Mouse (Mus musculus) midbrain, embryonic 15.5 days (tissue): ENCODE results near the gene Sdccag8. TPM values are rescaled to one million over a fixed set of nuclear protein-coding genes. Genes with fewer than 3 reads are reported as not detected.

ENCODE experiments used
- ATAC-seq: fragments of 200-750 bp; cut with Nextera tagmentation; replicated peaks from 2 replicates; pipeline ENCODE4 v1.8.0; 2017; ENCODE audit warnings: moderate TSS enrichment
- H3K27ac ChIP-seq: fragments of 300-500 bp; sonication (generic); 2 replicates; pipeline ENCODE4 v1.5.1; 2015; ENCODE audit warnings: mild to moderate bottlenecking, inconsistent platforms
- H3K27me3 ChIP-seq: fragments of 300-500 bp; sonication (generic); replicated peaks from 2 replicates; pipeline ENCODE4 v1.6.1; 2015; ENCODE audit warnings: inconsistent platforms
- H3K36me3 ChIP-seq: fragments of 300-500 bp; sonication (generic); replicated peaks from 2 replicates; pipeline ENCODE4 v1.6.1; 2015; ENCODE audit warnings: inconsistent platforms
- H3K4me1 ChIP-seq: fragments of 300-500 bp; sonication (generic); 2 replicates; pipeline ENCODE4 v1.6.1; 2015; ENCODE audit warnings: inconsistent platforms
- H3K4me2 ChIP-seq: fragments of 300-500 bp; sonication (generic); 2 replicates; pipeline ENCODE4 v1.6.1; 2015; ENCODE audit warnings: inconsistent platforms, mild to moderate bottlenecking, moderate library complexity
- H3K4me3 ChIP-seq: fragments of 300-500 bp; sonication (generic); 2 replicates; pipeline ENCODE4 v1.5.1; 2015; ENCODE audit warnings: mild to moderate bottlenecking, inconsistent platforms
- H3K9ac ChIP-seq: fragments of 300-500 bp; sonication (generic); 2 replicates; pipeline ENCODE4 v1.6.1; 2015; ENCODE audit warnings: mild to moderate bottlenecking, inconsistent platforms
- H3K9me3 ChIP-seq: fragments of 300-500 bp; sonication (generic); 2 replicates; pipeline ENCODE4 v1.6.1; 2016; ENCODE audit warnings: inconsistent platforms
- WGBS: fragments of 180-500 bp; shearing (Covaris S2); methylation state at CpG from one replicate; pipeline ENCODE4 v1.1.7; 2015; ENCODE audit warnings: mixed read lengths; 5-methylcytosine and 5-hydroxymethylcytosine counted together
- polyA plus RNA-seq: library from polyadenylated mRNA; unstranded; fragments of >200 nt; fragmentation: Nextera tagmentation; extraction: Ambion mirVana; gene quantifications from 2 replicates; pipeline ENCODE4 v1.2.1, GENCODE M21; 2015

Gene Sdccag8
- polyA plus RNA-seq, 1 experiment from 2014 or later: 28.2 TPM

DNA sequence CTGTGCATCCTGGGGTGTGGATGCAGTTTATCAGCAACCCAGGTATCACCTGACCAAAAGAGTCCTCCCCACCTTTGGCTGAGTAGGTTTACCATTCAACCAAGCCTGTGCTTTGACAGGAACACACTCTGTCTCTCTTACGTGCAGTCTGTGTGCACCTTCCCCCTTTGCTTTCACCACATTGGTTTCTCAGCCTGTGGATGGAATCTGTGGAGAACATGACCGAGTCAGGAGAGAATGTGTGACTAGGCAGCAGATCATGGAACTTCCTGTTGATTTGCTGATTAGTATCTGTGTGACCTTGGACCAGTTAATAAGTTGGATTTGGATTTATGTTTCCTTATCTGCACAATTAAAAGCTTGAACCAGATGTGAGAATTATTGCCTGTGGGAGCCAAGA is 3.7 kb downstream of the Sdccag8 start:
- WGBS: 87% methylated on average over 2 of the region's 2 CpGs
- no peak for ATAC-seq

DNA sequence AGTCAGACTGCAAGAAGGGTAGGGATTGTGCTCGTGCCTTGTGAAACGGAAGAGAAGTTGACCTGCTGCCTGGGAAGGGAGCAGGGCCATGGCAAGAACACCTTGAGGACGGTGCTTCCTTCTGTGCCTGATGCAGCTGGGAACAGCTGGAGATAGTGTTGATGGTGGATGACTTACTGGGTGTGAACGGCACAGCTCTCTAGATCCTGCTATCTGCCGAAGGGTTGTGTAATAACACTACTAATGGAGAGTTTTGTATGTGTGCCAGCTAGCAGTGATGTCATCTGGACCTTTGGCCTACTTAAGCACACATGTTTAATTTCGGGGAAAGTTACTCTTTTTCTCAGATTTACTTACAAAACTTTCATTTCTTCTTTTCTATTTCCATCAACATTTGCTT is 4.3 kb downstream of the Sdccag8 start:
- Histone ChIP-seq H3K9me3 (no peaks in the 10 kb centered on the region), H3K4me1 (peaks cover 18% of the 10 kb centered on the region), H3K4me2 (no peak overlapping the region), H3K27me3 (no peaks in the 10 kb centered on the region), H3K36me3 (no peaks in the 10 kb centered on the region), H3K4me3 (no peak overlapping the region), H3K27ac (no peak overlapping the region), H3K9ac (no peak overlapping the region)
- ATAC-seq: no peak
- 84% methylated on average over 6 of the region's 6 CpGs for whole genome bisulfite sequencing

More for the DNA sequence above, 3.7 kb downstream of the Sdccag8 start:
- Histone ChIP-seq H3K9ac (no peak overlapping the region), H3K4me2 (no peak overlapping the region), H3K27ac (no peak overlapping the region), H3K36me3 (no peaks in the 10 kb centered on the region), H3K27me3 (no peaks in the 10 kb centered on the region), H3K4me1 (peaks cover 18% of the 10 kb centered on the region), H3K4me3 (no peak overlapping the region), H3K9me3 (no peaks in the 10 kb centered on the region)

DNA sequence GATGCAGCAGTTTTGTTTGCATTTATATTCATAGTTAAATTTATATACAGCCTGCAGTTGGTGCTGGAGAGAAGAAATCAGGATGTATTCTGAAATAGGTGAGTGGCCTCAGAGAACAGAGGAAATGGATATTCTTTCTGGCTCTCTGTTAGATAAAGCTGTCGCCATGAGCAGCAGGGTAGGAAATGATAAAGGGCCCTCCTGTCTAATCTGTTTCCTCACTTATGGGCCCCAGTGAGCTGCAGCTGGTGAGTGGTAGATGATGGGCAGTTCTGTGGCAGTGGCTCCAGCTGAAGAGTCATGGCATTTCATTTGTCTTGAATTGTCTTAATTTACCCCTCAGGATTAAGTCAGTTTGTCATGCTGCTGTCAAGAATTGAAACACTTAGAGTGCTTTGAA is 7.5 kb downstream of the Sdccag8 start:
- no peak for ATAC-seq
- H3K4me2 ChIP-seq: no peak overlapping the region
- H3K9me3 ChIP-seq: no peaks in the 10 kb centered on the region
- no peaks in the 10 kb centered on the region for H3K36me3 ChIP-seq
- H3K27ac ChIP-seq: no peak overlapping the region
- no peak overlapping the region for H3K4me3 ChIP-seq
- no peak overlapping the region for H3K9ac ChIP-seq
- 29% methylated on average over 1 of the region's 1 CpGs for WGBS
- H3K4me1 ChIP-seq: peaks cover 6% of the 10 kb centered on the region; the same call in 1 of the 2 replicates
- no peaks in the 10 kb centered on the region for H3K27me3 ChIP-seq

DNA sequence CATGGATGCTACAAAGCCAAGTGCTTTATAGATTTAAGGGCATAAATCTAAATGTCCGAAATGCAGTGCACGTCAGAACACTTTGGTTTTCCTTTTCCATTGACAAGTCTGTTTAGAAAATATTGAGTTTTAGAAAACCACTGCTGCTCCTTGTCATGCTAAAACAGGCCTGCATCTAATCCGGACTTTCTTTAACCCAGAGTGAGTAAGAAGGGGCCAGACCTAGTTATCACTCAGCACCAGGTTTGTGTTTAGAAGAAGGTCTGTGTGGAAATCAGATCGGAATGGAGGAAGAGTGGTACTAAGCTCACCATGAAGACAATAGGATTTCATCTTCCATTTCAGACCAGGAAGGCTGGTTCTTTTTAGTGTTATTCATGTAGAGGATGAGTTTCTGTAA is 8.5 kb downstream of the Sdccag8 start:
- no peak overlapping the region for H3K4me3 ChIP-seq
- peaks cover 6% of the 10 kb centered on the region; the same call in 1 of the 2 replicates for H3K4me1 ChIP-seq
- H3K9ac ChIP-seq: no peak overlapping the region
- H3K27me3 ChIP-seq: no peaks in the 10 kb centered on the region
- no peak overlapping the region for H3K27ac ChIP-seq
- ATAC-seq: no peak
- WGBS: 87% methylated on average over 4 of the region's 4 CpGs
- no peaks in the 10 kb centered on the region for H3K36me3 ChIP-seq
- H3K9me3 ChIP-seq: no peaks in the 10 kb centered on the region
- H3K4me2 ChIP-seq: no peak overlapping the region

DNA sequence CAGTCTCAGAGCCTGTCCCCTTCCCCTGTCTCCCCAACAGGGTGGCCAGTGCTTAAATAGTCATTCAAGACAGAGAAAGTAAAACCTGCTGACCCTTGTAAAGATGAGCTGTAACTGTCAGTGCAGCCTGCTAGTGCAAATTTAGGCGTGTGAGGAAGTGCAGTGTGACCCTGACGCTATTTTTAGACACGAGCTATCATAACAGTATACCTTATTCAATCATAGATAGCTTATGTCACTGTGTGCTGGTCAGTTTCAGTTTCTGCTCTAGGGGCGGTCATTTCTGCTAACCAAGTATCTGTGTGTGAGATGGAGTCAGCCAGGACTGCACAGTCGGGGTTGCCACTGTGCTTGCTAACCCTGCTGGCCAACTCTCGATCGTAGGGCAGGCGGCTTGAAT is 9.4 kb downstream of the Sdccag8 start:
- Histone ChIP-seq H3K9ac (no peak overlapping the region), H3K4me2 (no peak overlapping the region), H3K4me1 (peaks cover 6% of the 10 kb centered on the region; the same call in 1 of the 2 replicates), H3K36me3 (no peaks in the 10 kb centered on the region), H3K27me3 (no peaks in the 10 kb centered on the region), H3K9me3 (no peaks in the 10 kb centered on the region), H3K27ac (no peak overlapping the region), H3K4me3 (no peak overlapping the region)
- no peak for ATAC-seq
- WGBS: 90% methylated on average over 8 of the region's 8 CpGs

DNA sequence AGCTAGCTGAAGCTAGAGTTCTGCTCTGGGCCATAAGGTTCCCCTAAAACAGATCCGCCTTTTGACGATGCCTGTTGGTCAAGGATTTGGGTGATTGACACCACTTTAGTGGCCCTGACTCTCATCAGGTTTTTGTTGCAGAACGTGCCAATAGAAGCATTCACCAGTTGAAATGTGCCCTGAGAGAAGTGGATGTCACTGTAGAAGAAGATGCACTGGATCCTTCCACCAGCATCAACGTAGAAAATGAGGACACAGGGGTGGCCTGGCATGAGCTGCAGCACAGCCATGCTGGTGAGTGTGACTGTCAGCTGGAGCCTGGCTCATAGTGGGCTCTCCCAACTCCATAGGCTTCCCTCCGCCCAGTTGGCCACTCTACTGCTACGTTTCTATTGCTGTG is 10.2 kb downstream of the Sdccag8 start:
- WGBS: 74% methylated on average over 6 of the region's 6 CpGs
- ATAC-seq: no peak
- H3K4me2 ChIP-seq: no peak overlapping the region

DNA sequence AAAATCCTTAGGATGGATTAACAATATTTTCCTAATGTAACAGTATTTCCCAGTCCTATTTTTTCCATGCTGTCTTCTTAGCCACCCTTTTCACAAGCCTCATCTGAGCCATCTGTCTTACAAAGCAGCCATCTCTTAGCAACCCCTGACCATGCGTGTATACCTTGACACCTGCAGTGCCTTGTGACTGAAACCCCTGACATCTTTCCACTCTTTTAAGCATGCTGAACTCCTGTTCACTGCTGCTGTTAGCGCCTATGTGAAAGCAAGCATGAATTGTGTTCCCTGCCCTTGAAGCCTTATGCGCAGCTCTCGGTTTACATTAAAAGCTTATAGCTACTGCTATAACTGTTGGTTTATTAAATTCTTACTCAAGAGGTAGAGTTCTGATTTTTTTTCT is 10.6 kb downstream of the Sdccag8 start:
- no peak overlapping the region for H3K4me2 ChIP-seq
- H3K9ac ChIP-seq: no peak overlapping the region
- H3K9me3 ChIP-seq: no peaks in the 10 kb centered on the region
- 77% methylated on average over 4 of the region's 4 CpGs for WGBS
- no peak for ATAC-seq
- no peaks in the 10 kb centered on the region for H3K27me3 ChIP-seq
- no peaks in the 10 kb centered on the region for H3K36me3 ChIP-seq
- no peak overlapping the region for H3K27ac ChIP-seq
- H3K4me1 ChIP-seq: peaks cover 6% of the 10 kb centered on the region; the same call in 1 of the 2 replicates
- no peak overlapping the region for H3K4me3 ChIP-seq

More for the DNA sequence above, 10.2 kb downstream of the Sdccag8 start:
- H3K9ac ChIP-seq: no peak overlapping the region
- H3K36me3 ChIP-seq: no peaks in the 10 kb centered on the region
- H3K4me3 ChIP-seq: no peak overlapping the region
- no peaks in the 10 kb centered on the region for H3K27me3 ChIP-seq
- H3K27ac ChIP-seq: no peak overlapping the region
- H3K9me3 ChIP-seq: no peaks in the 10 kb centered on the region
- H3K4me1 ChIP-seq: peaks cover 6% of the 10 kb centered on the region; the same call in 1 of the 2 replicates

DNA sequence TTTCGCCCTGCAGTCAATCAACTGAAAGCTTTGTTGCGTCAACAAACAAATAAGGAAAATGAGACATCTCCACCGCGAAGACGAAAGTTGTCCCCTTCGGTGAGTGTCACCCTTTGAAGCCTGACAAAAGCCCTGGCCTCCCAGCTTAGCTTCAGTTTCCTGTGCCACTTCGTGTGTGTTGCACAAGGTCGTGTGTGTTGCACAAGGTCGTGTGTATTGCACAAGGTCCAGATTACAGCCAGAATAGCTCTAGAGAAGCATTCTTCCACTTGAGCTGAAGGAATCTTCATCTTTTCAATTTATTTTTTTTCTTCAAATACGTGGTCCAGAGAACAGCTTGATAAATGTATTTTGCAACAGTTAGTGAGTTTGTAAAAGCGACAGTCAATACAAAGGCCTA is 11.7 kb downstream of the Sdccag8 start:
- Histone ChIP-seq H3K4me2 (no peak overlapping the region), H3K27me3 (no peaks in the 10 kb centered on the region), H3K9me3 (no peaks in the 10 kb centered on the region), H3K4me1 (peaks cover 6% of the 10 kb centered on the region; the same call in 1 of the 2 replicates), H3K27ac (no peak overlapping the region), H3K9ac (no peak overlapping the region), H3K36me3 (no peaks in the 10 kb centered on the region), H3K4me3 (no peak overlapping the region)
- ATAC-seq: no peak
- 86% methylated on average over 11 of the region's 11 CpGs for WGBS

DNA sequence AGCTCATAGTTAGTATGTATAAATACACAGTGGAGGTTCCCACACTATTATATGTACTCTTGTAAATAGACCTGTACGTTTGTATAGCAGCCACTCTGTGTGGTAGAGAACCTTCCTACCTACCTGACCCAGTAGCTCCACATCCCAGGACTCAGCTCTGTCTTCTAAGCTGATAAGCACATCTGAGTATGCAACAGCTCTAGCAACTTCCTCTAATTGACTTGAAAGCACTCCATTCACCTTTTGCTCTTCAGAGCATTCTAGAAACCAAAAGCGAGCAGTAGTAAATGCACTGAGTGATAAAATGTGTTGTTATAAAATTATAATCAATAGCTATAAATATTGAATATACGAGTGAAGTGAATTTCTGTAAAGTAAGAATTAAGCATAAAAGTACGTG is 12.5 kb downstream of the Sdccag8 start:
- H3K36me3 ChIP-seq: 0 out of 2 replicates have a peak, but pooled peaks cover 2% of the 10 kb centered on the region
- ATAC-seq: no peak
- H3K27ac ChIP-seq: no peak overlapping the region
- no peak overlapping the region for H3K9ac ChIP-seq
- 85% methylated on average over 4 of the region's 4 CpGs for WGBS
- H3K27me3 ChIP-seq: no peaks in the 10 kb centered on the region
- no peaks in the 10 kb centered on the region for H3K9me3 ChIP-seq
- H3K4me1 ChIP-seq: peaks cover 1% of the 10 kb centered on the region; the same call in 1 of the 2 replicates
- no peak overlapping the region for H3K4me3 ChIP-seq
- no peak overlapping the region for H3K4me2 ChIP-seq

DNA sequence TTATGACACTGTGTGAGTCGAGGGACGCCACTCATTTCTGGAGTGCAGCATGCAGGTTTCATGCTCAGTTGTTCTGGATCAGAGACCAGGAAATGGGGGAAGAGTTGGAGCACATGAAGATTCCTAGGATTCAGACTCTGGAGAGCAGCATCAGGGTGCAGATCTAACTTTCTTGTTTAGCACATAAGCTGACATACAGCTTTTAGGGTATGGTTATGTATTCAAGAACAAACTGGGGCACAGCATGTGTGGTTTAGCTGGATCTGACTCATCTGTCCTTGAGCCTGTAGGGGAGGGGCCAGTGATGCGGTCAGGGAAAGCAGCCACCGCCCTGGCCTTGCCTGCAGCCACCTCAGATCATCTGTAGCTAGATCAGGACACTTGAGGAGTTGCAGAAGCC is 12.9 kb downstream of the Sdccag8 start:
- H3K4me1 ChIP-seq: no peaks in the 10 kb centered on the region
- no peak overlapping the region for H3K4me2 ChIP-seq
- H3K9ac ChIP-seq: no peak overlapping the region
- H3K27me3 ChIP-seq: no peaks in the 10 kb centered on the region
- H3K27ac ChIP-seq: no peak overlapping the region
- no peaks in the 10 kb centered on the region for H3K9me3 ChIP-seq
- ATAC-seq: no peak
- H3K4me3 ChIP-seq: no peak overlapping the region
- 0 out of 2 replicates have a peak, but pooled peaks cover 2% of the 10 kb centered on the region for H3K36me3 ChIP-seq
- 77% methylated on average over 4 of the region's 4 CpGs for WGBS

DNA sequence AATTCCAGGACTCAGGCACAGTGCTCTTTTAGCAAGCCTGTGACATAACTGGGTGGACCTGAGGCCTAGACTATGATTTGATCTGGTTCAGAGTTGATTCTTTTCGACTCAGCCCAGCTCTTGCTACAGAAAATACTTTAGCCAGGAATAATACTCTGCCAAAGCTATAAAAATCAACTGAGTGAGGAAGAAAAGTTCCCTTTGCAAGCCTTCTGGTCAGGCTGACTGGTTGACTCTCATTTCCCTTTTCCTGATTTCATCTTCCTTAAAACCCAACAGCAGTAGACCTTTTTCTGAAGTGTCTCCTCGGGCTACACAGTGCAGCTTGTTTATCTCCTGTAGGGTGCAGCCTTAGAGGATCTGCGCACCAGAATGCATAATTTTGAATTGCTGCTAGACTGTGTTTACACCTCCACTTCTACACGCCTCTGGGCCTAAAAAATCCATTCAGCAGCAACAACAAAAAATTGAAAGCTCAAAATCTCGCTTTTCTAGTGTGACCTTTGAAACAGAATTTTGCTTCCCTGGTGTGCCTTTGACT is 13.6 kb downstream of the Sdccag8 start:
- 69% methylated on average over 5 of the region's 5 CpGs for WGBS
- no peaks in the 10 kb centered on the region for H3K9me3 ChIP-seq
- no peak for ATAC-seq
- no peak overlapping the region for H3K27ac ChIP-seq
- H3K27me3 ChIP-seq: no peaks in the 10 kb centered on the region
- H3K36me3 ChIP-seq: 0 out of 2 replicates have a peak, but pooled peaks cover 2% of the 10 kb centered on the region
- no peaks in the 10 kb centered on the region for H3K4me1 ChIP-seq
- no peak overlapping the region for H3K4me2 ChIP-seq
- H3K4me3 ChIP-seq: no peak overlapping the region
- no peak overlapping the region for H3K9ac ChIP-seq

DNA sequence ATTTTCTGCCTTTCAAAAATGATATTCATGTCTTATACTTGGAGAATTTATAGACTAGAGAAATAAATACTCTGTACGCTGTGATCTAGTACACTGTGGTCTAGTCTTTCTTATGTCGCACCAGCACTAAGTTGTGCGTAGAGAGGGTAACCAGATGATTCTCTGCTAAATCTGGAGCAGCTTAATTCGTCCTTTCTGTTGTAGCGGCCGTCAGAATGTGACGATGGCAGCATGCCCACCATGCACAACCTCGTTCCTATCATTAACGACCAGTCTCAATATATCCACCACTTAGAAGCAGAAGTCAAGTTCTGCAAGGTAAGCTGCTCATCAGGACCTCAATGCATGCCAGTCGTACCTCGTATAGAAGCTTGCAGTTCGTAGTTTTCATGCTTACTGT is 14.2 kb downstream of the Sdccag8 start:
- Histone ChIP-seq H3K4me3 (no peak overlapping the region), H3K36me3 (0 out of 2 replicates have a peak, but pooled peaks cover 2% of the 10 kb centered on the region), H3K9ac (no peak overlapping the region), H3K27ac (no peak overlapping the region), H3K27me3 (no peaks in the 10 kb centered on the region), H3K4me2 (no peak overlapping the region), H3K4me1 (no peaks in the 10 kb centered on the region), H3K9me3 (no peaks in the 10 kb centered on the region)
- 92% methylated on average over 12 of the region's 12 CpGs for WGBS
- ATAC-seq: no peak

DNA sequence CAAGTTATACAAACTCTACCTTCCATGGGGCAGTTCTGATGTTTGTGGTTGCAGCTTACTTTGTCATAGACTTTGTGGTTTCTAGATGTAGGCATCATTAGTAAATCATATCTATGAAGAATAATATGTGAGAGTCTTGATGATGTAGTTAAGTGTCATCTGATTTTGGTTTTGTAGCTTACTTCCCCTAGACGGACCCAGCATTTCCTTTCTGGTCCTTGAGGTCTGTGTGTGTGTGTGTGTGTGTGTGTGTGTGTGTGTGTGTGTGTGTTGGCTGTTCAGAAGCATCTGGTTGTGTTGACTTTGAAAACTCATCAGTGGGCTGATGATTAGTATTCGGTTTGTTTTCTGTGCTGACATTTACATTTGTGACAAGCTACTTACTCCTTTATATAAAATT is 17.6 kb downstream of the Sdccag8 start:
- Histone ChIP-seq H3K4me1 (peaks cover 7% of the 10 kb centered on the region), H3K9ac (no peak overlapping the region), H3K4me3 (no peak overlapping the region), H3K4me2 (no peak overlapping the region), H3K9me3 (no peaks in the 10 kb centered on the region), H3K27ac (no peak overlapping the region), H3K36me3 (0 out of 2 replicates have a peak, but pooled peaks cover 2% of the 10 kb centered on the region), H3K27me3 (0 out of 2 replicates have a peak, but pooled peaks cover 6% of the 10 kb centered on the region)
- 87% methylated on average over 2 of the region's 2 CpGs for WGBS
- no peak for ATAC-seq
